Mouse (Mus musculus) right cerebral cortex, adult 18-20 months (tissue): ENCODE measurements around the gene Cdkl5.
"Not testable (repeated sequence)": the region's sequence is repeated elsewhere in the genome, so short reads cannot be mapped to it uniquely, and the experiment has no call there.

Experiments
- DNase-seq: peaks from one replicate; pipeline ENCODE4 v3.0.0; 2022; ENCODE audit warnings: mixed read lengths

Cdkl5 gene

DNA sequence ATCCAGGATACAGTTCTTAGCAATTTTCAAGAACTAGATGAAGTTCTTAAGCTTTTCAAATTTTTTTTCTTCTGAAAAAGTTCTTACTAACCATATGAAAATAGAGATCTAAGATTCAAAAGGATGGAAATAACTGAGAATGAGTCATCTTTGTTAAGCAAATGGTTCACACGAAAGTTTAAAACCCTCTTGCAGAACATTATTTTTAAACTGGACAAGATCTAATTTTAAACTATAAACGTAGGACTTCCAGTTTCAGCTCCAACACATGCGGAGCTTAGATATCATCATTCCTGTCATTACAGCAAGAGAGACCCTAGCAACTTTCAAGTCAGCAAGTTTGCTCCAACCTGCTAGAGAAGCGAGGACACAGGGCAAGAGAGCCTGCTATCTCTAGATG lies 88.0 kb downstream of the Cdkl5 start:
- no peak for DNase-seq

DNA sequence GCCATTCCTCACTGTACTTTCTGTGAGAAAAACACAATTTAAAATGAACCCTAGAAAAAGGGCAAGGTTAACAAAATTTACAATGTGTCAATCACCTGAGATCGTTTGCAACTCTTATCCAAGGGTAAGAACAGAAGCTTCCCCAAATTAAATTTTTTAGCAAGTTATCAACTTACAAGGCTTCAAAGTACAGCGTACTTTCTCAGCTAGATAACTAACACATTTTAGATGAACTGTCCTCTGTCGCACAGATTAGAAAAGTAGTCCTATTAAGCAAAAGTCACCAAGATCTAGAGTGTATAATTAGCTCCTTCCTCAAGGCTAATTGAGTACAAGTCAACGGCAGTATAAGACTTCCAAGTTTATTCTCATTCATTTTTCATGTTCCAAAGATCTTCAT lies 88.6 kb downstream of the Cdkl5 start:
- no peak for DNase-seq

DNA sequence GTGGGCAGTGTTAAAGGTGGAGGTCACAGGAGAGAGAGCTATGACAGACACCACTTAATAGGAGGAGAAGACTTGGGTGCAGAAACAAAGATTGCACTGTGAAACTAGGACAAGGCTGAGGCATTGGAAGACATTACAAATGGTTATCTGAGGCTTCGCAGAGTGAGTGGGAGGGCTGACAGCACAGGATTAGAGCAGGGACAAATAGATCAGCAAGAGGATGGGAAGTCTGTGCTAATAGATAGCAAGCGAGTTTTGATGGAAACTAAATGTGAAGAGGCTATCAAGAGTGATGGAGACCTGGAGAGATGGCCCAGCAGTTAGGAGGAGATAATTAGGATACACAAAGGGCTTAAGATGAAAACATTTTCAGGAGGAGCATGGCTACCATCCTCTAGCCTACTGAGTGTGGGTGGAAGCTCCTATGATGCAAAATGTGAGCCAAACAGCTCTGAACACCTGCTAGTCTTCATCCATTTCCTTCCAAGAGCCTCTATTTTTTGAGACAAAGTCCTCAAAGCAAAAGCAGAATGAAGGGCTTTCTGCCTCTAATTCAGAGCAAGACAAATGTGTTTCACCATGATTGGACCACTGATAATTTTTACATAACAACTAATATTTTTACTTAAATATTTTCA lies 89.3 kb downstream of the Cdkl5 start:
- DNase-seq: peak; percentile 11

DNA sequence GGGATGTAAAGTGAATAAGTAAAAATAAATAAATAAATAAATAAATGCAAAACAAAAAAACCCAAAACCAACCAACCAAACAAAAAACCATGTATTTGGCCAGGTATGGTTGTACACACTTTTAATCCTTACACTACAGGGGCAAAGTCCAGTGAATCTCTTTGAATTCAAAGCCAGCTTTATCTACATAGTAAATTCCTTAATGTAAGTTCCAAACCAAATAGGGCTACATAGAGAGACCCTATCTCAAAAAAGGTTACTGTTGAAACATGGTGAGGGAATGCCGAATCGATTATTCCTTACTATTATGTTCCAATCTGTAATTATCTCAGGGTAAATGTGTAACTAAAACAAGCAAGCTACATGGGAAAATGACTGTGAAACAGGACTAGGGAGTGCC lies 93.4 kb downstream of the Cdkl5 start:
- no peak for DNase-seq

GRCm38 (mm10) chrX:160892077-160892476 lies 102.4 kb downstream of the Cdkl5 start:
- DNase-seq: no peak

DNA sequence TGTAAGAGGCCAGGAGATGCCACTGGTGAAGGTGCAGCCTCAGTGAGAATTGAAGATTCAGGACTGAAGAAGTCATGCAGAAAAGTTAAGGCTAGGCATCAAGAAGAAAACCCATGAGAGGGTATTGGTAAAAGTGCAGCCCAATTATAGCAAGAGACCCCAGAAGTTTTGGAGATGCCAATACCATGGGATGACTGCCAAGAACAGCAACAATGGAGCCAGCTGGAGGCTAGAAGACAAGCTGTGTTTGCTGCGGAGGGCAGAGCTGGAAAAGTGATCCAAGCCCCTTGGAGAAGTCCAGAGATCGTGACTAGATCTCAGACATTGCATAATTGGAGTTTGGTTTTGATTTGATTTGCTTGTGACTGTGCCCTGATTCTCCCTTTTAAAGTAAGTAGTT lies 108.2 kb downstream of the Cdkl5 start:
- no peak for DNase-seq

DNA sequence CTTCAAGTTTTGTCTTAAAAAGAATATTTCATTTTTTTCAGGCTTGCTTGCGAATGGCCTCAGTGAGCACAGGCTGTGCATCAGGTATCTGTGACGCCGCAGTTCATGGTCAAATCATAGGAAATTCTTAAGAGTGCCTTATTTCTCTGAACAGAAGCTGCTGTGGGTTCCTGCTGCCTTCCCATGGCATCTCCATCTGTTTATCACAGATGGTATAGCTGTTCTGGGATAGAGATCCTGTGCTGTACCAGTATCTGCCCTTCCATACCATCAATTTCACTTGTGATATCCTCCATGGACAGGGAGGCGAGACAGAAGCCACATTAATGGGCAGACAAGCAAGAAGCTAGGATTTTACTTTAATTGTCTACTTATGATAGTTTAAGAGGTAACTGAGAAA lies 127.9 kb downstream of the Cdkl5 start:
- peak; percentile 5 for DNase-seq

DNA sequence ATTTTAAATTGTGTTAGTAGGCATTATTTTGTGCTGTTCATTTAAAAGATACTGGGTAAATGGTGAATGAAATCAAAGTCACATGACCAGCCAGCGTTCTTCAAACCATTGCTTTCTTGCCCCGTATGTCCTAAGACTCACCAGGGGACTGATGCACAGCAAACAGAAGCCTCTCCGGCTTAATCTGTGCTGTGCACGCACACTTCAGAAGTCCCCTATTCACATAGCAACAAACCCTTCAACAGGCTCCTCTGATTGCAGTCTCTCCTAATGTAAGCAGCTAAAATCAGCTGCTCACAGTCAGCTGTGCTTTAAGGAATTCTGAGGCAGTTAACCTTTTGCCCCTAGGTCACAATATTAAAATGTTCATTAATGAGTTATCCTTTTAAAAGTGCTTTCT lies 129.5 kb downstream of the Cdkl5 start:
- DNase-seq: no peak

DNA sequence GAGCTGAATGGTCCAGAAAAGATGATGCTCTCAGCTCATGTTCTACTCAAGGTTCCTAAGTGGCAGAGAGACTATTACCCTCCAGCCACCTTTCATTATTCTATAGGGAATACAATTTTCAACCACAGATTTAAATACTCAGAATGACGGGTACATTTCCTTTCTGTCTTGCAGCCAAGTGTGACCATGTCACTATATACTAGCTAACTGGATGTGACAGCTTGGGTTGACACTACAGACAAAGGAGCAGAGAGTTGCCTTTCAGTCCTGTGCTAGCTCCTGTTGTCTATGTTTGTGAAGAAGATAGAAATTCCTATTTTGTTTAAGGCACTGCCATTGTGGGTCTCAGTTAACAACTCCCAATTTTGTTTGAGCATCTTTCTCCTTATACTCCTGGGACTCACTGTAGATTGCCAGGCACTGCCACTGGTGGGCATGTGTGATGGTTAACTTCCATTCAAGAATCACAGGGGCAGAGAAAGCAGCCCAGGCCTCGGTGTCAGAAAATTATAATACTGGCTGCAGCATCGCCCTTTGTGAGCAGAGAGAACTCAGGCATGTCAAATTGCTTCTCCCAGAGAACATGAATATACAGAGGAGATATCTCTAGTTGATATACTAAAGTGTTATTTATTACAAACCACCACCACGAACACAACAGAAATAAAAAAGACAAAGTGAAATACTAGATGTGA lies 130.7 kb downstream of the Cdkl5 start:
- no peak for DNase-seq

GRCm38 (mm10) chrX:160808226-160808625 lies 186.3 kb downstream of the Cdkl5 start:
- no peak for DNase-seq

DNA sequence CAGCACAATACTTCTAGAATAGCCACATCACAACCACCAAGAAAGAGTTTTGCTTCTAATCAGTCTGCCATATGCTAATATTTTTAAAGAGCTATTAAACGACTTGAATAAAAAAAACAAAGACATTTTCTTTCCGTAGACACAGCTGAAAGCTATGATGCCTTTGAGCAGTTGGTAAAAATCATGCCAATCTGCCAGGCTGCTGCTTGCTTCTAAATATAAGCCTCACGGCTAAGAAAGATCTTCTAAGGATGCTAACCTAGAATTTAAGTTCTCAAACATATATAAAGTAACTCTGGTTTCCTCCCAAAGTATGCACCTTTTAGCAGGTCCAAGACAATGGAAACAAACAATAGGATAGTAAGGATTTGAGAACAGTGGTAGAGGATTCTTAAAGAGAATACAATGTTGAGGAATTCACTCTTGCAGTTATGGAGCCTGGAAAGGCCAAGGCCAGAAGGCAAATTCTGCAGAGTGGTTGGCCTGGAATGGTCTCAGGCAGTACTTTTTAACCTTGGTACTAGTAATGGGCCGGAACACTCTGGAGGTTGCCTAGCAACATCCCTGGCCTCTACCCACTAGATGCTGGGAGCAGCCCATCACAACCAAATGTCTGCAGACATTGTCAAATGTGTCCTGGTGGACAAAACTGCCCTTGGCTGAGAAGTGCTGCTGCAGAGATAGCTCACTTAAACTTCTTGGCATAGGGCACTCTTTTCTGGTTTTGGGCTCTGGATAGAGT lies 189.9 kb downstream of the Cdkl5 start:
- peak; percentile 8 for DNase-seq

GRCm38 (mm10) chrX:160794920-160795319 lies 199.6 kb downstream of the Cdkl5 start:
- DNase-seq: no peak

DNA sequence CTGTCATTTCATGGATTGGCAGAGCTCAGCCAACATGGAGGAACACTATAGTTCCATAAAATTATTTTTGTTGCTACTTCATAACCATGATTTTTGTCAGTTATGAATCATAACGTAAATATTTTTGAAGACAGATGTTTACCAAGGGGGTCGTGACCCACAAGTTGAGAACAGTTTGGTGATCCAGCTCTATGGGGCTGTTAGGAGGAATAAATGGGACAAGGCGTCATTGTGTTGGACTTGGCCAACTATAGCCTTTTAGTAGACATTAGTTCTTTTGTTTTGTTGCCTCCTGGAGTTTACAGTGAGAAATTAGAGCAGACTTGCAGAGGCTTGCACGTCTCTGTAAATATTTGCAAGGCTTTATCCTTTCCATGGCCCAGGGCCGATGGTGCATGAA lies 212.2 kb downstream of the Cdkl5 start:
- no peak for DNase-seq

DNA sequence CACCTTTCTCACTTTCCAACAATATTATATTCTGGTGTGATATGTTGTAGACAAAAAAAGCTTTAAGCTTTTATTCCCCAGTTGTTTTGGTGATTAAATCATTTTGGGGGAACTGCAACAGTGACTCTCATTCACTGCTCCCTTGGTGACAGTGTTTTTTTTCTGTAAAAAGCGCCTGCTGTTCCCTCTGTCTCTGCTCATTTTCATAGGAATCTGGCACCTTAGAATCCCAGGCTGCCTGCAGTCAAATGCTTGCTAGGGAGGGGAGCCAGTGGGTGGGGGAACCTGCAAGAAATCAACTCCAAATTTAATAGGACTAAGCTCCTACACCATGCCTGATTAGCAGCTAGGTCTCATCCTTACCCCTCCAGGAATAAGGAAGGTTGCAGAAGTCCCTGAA lies 221.5 kb downstream of the Cdkl5 start:
- DNase-seq: peak; percentile 44

DNA sequence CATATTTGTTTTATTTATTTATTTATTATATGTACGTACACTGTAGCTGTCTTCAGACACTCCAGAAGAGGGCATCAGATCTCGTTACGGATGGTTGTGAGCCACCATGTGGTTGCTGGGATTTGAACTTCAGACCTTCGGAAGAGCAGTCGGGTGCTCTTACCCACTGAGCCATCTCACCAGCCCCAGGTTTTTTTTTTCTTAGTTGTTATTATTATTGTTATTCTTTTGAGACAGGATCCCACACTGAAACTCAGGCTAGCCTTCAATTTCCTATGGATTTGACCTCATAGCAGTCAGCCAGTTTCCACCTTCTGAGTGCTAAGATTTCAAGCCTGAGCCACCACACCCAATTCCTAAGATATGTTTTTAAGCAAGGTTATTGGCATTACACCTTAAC lies 224.9 kb downstream of the Cdkl5 start:
- DNase-seq: not testable (repeated sequence)

DNA sequence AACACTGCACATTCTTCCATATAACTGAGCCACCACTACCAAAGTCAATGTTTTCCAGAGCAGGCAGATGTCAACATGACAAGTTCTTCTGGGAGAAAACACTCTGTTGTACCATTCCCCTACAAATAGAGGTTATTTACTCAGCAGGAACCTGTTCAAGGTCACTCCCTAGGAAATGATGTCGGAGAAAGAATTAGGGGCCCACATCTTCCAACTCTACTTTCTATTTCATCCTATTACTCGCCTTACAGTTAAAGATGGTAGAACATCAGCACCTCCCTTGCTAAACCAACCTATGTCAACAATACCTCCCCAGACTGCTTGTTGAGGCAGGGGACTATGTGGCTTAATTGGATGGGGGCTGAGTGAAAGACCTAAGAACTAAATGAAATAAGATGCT lies 226.8 kb downstream of the Cdkl5 start, which contains the start of gene Rs1:
Gene Rs1 (plus strand): TSS at position 301 of the 400 bp plus-strand sequence.
- DNase-seq: no peak

DNA sequence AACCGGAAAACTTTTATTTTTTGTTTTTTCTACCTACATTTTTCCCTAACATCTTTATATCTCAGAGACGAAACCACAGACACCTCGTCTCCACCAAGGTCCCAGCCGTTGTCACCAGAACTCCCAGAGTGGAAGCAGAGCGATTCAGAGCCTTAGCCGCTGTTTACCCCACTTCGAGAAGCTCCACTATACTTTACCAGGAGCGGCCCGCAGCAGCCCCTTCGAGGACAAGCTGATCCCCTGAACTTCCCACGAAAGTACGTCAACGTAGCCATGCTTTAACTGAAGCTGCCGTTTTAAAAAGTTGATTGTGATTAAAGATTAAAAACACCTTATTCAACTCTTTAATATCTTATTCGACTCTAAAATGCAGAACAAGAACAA lies 228.3 kb downstream of the Cdkl5 start:
- peak; percentile 51 for DNase-seq

- peak; percentile 89 for DNase-seq
These were observed 228.9 kb downstream of the Cdkl5 start for GRCm38 (mm10) chrX:160765389-160766232.

DNA sequence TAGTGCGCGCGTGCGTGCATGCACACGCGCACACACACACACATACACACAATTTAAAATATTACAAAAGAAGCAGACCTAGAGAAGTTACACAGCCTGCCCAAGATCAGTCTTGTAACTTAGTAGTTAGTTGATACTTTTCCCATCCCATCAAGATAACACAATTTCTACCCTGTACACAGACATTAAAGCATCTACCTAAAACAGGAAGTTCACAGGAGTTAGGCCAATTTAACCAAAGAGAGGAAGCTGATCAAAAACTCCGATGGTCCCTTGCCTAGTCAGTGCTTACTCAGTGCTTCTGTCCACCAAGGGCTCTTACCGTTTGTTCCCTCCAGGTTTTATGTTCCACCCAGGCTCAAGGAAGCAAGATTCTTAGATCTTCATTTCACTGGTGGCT lies 243.7 kb downstream of the Cdkl5 start:
- no peak for DNase-seq

DNA sequence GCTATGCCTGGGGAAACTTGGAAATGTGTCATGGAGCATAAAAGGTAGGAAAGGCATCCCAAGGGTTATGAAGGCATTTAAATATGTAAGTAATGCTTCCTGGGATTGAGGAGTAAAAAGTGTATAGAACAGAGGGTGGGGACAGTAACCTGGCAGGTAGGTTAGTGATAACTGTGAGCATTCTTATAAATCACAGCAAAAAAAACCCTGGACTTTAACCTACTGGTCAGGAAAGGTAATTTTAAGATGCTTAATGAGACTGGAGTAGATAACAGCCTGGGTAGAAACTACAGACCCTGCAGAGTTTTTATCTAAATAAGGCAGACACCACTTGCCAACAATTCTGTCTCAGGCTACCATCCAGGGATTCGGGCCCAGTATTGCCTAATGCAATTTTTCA lies 245.9 kb downstream of the Cdkl5 start:
- DNase-seq: no peak

DNA sequence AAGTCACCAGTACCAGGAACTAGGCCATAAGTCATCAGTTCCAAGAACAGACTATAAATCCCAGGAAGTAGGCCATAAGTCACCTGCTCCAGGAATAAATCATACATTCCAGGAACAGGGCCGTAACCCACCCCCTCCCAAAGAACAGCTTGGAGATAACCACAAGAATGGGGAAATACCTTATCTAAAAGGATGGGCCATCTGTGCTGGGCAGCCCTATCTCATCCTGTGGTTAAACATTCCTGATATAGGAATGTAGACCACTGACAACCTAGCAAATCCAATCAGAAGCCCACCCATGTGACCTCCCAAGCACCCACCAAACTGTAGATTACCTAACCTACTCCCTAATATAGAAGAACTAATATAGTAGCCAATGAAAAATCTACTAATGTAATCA lies 249.1 kb downstream of the Cdkl5 start:
- DNase-seq: no peak

GRCm38 (mm10) chrX:160735650-160736049 lies 258.9 kb downstream of the Cdkl5 start, which contains the start of gene Ppef1:
Ppef1 (minus strand) TSS chrX:160735765.
- DNase-seq: no peak
